Mouse (Mus musculus): ENCODE results near the gene Lrrc74b. TPM values are rescaled to one million over a fixed set of nuclear protein-coding genes. Genes with fewer than 3 reads are reported as not detected.
"Not testable (repeated sequence)": the region's sequence is repeated elsewhere in the genome, so short reads cannot be mapped to it uniquely, and the experiment has no call there.

The Lrrc74b gene
- 1 to 10 TPM in 1 of 2 experiments, under 1 TPM in 1; 0.67 to 1.6 TPM for total RNA-seq (2021)
- long read RNA-seq, experiment 1, result 0 reads
- long read RNA-seq, experiment 2, partial matches to known transcripts, result 0 of 1 reads
- long read RNA-seq, experiment 2, other reads (novel, unspliced or antisense), result 0 of 1 reads

- DNase-seq (ENCODE audit: low spot score in 2 of 2), result peak; percentile 50 to 51
Measured at GRCm38 (mm10) chr16:17561128-17561750, at the start of gene Lrrc74b. Gene Lrrc74b (minus strand): TSS chr16:17561247.

GRCm38 (mm10) chr16:17605684-17606083 is 44.6 kb upstream of the Lrrc74b start:
- no peak for DNase-seq (ENCODE audit: low spot score in 2 of 2)

- DNase-seq (ENCODE audit: low spot score in 2 of 2), result no peak
Measured at GRCm38 (mm10) chr16:17604941-17605340, 43.9 kb upstream of the Lrrc74b start.

- no peak for DNase-seq (ENCODE audit: low spot score in 2 of 2)
Measured at GRCm38 (mm10) chr16:17600944-17601562, 40.0 kb upstream of the Lrrc74b start.

GRCm38 (mm10) chr16:17590731-17591130 is 29.7 kb upstream of the Lrrc74b start:
- no peak for DNase-seq (ENCODE audit: low spot score in 2 of 2)

- DNase-seq (ENCODE audit: low spot score in 2 of 2), result no peak
Measured at GRCm38 (mm10) chr16:17584555-17584954, 23.5 kb upstream of the Lrrc74b start.

GRCm38 (mm10) chr16:17583064-17583463 is 22.0 kb upstream of the Lrrc74b start, which contains the start of gene Slc7a4:
Gene Slc7a4 (minus strand): TSS chr16:17583214.
- no peak for DNase-seq (ENCODE audit: low spot score in 2 of 2)

GRCm38 (mm10) chr16:17576825-17577215 is 15.8 kb upstream of the Lrrc74b start:
- no peak for DNase-seq (ENCODE audit: low spot score in 2 of 2)

GRCm38 (mm10) chr16:17575870-17576824 is 15.1 kb upstream of the Lrrc74b start:
- DNase-seq (ENCODE audit: low spot score in 2 of 2), result peak; percentile 74 to 75

- no peak for DNase-seq (ENCODE audit: low spot score in 2 of 2)
Measured at GRCm38 (mm10) chr16:17566186-17566585, 5.1 kb upstream of the Lrrc74b start.

- DNase-seq (ENCODE audit: low spot score in 2 of 2), result no peak
Measured at GRCm38 (mm10) chr16:17564771-17565170, 3.7 kb upstream of the Lrrc74b start.

GRCm38 (mm10) chr16:17564221-17564620 is 3.2 kb upstream of the Lrrc74b start:
- no peak for DNase-seq (ENCODE audit: low spot score in 2 of 2)

- DNase-seq (ENCODE audit: low spot score in 2 of 2), result no peak
Measured at GRCm38 (mm10) chr16:17563580-17563979, 2.5 kb upstream of the Lrrc74b start.

- DNase-seq (ENCODE audit: low spot score in 2 of 2), result no peak
Measured at GRCm38 (mm10) chr16:17561751-17562208, 733 bp upstream of the Lrrc74b start, which contains the start of gene P2rx6. Gene P2rx6 (plus strand): TSS chr16:17561885.

GRCm38 (mm10) chr16:17559396-17560027 is 1.5 kb downstream of the Lrrc74b start:
- no peak for DNase-seq (ENCODE audit: low spot score in 2 of 2)

- DNase-seq (ENCODE audit: low spot score in 2 of 2), result no peak
Measured at GRCm38 (mm10) chr16:17558811-17559210, 2.2 kb downstream of the Lrrc74b start.

- DNase-seq (ENCODE audit: low spot score in 2 of 2), result peak; percentile 74
Measured at GRCm38 (mm10) chr16:17557947-17558480, 3.0 kb downstream of the Lrrc74b start.

- no peak for DNase-seq (ENCODE audit: low spot score in 2 of 2)
Measured at GRCm38 (mm10) chr16:17556907-17557306, 4.1 kb downstream of the Lrrc74b start.

- no peak for DNase-seq (ENCODE audit: low spot score in 2 of 2)
Measured at GRCm38 (mm10) chr16:17556180-17556579, 4.9 kb downstream of the Lrrc74b start.

- not testable (repeated sequence) for DNase-seq (ENCODE audit: low spot score in 2 of 2)
Measured at GRCm38 (mm10) chr16:17554702-17555101, 6.3 kb downstream of the Lrrc74b start.

Data from layer of hippocampus, postnatal 14 days (tissue).